Mouse (Mus musculus): ENCODE measurements around the gene Psme2b. TPM values are rescaled to one million over a fixed set of nuclear protein-coding genes. Genes with fewer than 3 reads are reported as not detected.
"Not testable (repeated sequence)": the region's sequence is repeated elsewhere in the genome, so short reads cannot be mapped to it uniquely, and the experiment has no call there.

Psme2b gene
- total RNA-seq, 1 experiment from 2014 or later: 4.8 TPM

- DNase-seq: not testable (repeated sequence)
Observed at GRCm38 (mm10) chr11:48901567-48901930, 44.4 kb downstream of the Psme2b start.

GRCm38 (mm10) chr11:48900654-48901566 is 45.1 kb downstream of the Psme2b start:
- DNase-seq: not testable (repeated sequence)

GRCm38 (mm10) chr11:48898812-48899431 is 47.1 kb downstream of the Psme2b start:
- no peak for DNase-seq

Other genes starting within 250 kb of the Psme2b start
- 735 and 919 TPM in 2 replicates for gene Rack1, start 145.9 kb downstream of the Psme2b start, total RNA-seq (2021)
- gene Trim41, start 128.8 kb downstream of the Psme2b start, total RNA-seq (2021): 34.6 and 40.5 TPM in 2 replicates
- 6.1 and 8.5 TPM in 2 replicates for gene Trim7, start 120.0 kb downstream of the Psme2b start, total RNA-seq (2021)
- gene Gm12184, start 119.5 kb downstream of the Psme2b start, total RNA-seq (2021): 2.3 and 3.5 TPM in 2 replicates
- 15.2 and 19.0 TPM in 2 replicates for gene Irgm1, start 74.5 kb downstream of the Psme2b start, total RNA-seq (2021)
- gene Gm5431, start 44.0 kb downstream of the Psme2b start, total RNA-seq (2021): 0.96 and 1.8 TPM in 2 replicates
- not detected in 2 replicates for gene Olfr56, start 32.7 kb upstream of the Psme2b start, total RNA-seq (2021)
- 2.3 and 6.9 TPM in 2 replicates for gene 9930111J21Rik1, start 33.2 kb upstream of the Psme2b start, total RNA-seq (2021)
- 2.7 and 3.4 TPM in 2 replicates for gene Gm12185, start 46.0 kb upstream of the Psme2b start, total RNA-seq (2021)
- gene Tgtp1, start 48.0 kb upstream of the Psme2b start, total RNA-seq (2021): 2.8 and 3.6 TPM in 2 replicates
- gene 9930111J21Rik2, start 105.1 kb upstream of the Psme2b start, total RNA-seq (2021): 3.4 and 9.1 TPM in 2 replicates
- gene Tgtp2, start 118.0 kb upstream of the Psme2b start, total RNA-seq (2021): 0.44 and 3.5 TPM in 2 replicates
- 5.1 and 8.9 TPM in 2 replicates for gene Ifi47, start 130.4 kb upstream of the Psme2b start, total RNA-seq (2021)
- gene Olfr1396, start 168.7 kb upstream of the Psme2b start, total RNA-seq (2021): 0.53 and 0.67 TPM in 2 replicates
- not detected in 2 replicates for gene Olfr1395, start 196.1 kb upstream of the Psme2b start, total RNA-seq (2021)
- not detected in 2 replicates for gene Olfr1394, start 208.2 kb upstream of the Psme2b start, total RNA-seq (2021)
- 32.0 and 38.6 TPM in 2 replicates for gene Btnl9, start 241.0 kb upstream of the Psme2b start, total RNA-seq (2021)